Mouse (Mus musculus) embryonic fibroblast, embryonic 13.5 days (primary cell): ENCODE measurements around the gene Gm45623.

Experiments
- CTCF ChIP-seq: IDR thresholded peaks from 2 replicates; pipeline ENCODE4 v1.5.1; 2011; ENCODE audit warnings: mild to moderate bottlenecking, control low read depth, low read length, moderate library complexity, borderline replicate concordance; ENCODE audit not compliant: insufficient read depth
- POLR2A ChIP-seq: IDR thresholded peaks from 2 replicates; pipeline ENCODE4 v1.6.1; 2011; ENCODE audit warnings: low read depth, mild to moderate bottlenecking, control low read depth, low read length, moderate library complexity

GRCm38 (mm10) chr13:56752474-56753191 lies 994 bp downstream of the Gm45623 start:
- TF ChIP-seq CTCF (no peak), POLR2A (no peak)
